Mouse (Mus musculus): ENCODE data around the gene Tctex1d4.

DNA sequence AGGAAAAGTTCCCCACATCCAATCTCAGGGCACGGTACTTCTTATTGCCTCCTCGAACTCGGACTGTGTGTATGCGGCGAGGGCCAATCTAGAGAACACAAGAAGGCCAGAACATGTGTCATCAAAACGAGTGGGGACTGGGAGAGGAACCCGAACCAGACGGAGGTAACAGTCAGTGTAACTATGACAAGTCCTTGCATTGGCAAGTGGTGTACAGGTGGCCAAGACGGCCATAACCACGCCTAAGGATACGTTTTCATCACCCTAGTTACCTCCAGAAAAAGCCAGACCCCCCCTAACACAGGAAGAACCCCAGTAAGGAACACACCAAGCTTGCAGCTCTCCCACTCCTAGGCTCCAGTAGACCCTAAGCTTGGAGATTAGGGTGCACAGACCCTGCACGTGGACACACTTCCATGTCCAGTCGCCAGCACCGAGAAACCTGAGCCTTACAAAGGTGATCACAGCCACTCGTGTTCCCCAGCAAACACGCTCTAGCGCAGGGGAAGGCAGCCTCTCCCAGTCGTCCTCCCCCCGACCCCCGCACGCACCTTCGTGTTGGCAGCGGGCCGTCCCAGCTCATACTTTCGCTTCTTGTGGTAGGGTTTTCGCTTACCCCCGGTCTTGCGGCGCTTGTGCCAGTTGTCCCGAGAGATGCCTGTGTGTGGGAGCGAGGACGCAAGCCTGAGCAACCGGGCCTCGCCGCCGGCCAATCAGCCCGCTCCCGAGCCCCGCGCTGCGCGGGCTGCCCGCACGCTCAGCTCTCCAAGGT, 28.6 kb downstream of the Tctex1d4 start:
- TF ChIP-seq POLR2A (IDR thresholded peaks at IDR 0.05; ENCODE audit: control insufficient read depth, low read depth, low read length), result no peak
- no peak for TF ChIP-seq CTCF (IDR thresholded peaks at IDR 0.05; ENCODE audit: control insufficient read depth, insufficient read depth, insufficient replicate concordance, low read depth, low read length)
